Mouse (Mus musculus): ENCODE measurements around the gene Ildr1. TPM values are rescaled to one million over a fixed set of nuclear protein-coding genes. Genes with fewer than 3 reads are reported as not detected.

Gene Ildr1
- polyA plus RNA-seq, 1 experiment from 2014 or later, result 5.3 TPM

DNA sequence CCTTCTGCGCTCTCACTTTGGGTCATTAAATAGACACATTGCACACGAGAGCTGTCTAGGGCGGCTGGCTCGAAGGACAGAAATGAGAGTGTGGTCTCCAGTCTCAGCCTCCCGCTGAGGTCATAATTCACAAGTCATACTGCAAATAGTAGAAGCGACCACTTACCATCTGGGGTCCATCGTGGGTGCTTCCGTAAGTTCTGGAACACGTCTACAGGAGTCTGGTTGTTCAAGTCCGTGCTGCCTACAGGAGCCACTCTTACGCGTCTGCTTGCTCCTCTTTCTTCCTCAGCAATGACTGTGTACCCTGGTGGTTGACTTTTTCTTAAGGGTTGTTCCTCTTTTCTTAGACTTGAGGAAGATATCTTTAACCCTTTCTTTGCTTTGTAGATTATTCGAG, 28.0 kb upstream of the Ildr1 start, which contains the start of gene Cd86:
Gene Cd86 (minus strand): TSS at position 300 of the 400 bp plus-strand sequence.
- ATAC-seq (ENCODE audit: low read depth) (no peak), DNase-seq (ENCODE audit: low spot score) (no peak)
- Histone ChIP-seq H3K9ac (ENCODE audit: low read depth, low read length) (no peak within 1 kb of the TSS), H3K27me3 (replicated peaks; ENCODE audit: control insufficient read depth, insufficient read depth, low read length) (no peaks in the 10 kb centered on the region), H3K4me1 (ENCODE audit: control insufficient read depth, insufficient read depth, low read length) (no peaks in the 10 kb centered on the region), H3K9me3 (ENCODE audit: control insufficient read depth, low read length) (no peaks in the 10 kb centered on the region), H3K36me3 (ENCODE audit: control insufficient read depth, insufficient read depth, low read length) (no peaks in the 10 kb centered on the region), H3K27ac (replicated peaks; ENCODE audit: low read depth, low read length) (no peak within 1 kb of the TSS), H3K4me2 (ENCODE audit: low read depth, low read length) (no peak within 1 kb of the TSS), H3K4me3 (ENCODE audit: low read depth, low read length) (no peak within 1 kb of the TSS)
- 83% methylated on average over 13 of the region's 13 CpGs for WGBS

- Histone ChIP-seq H3K9ac (ENCODE audit: low read depth, low read length) (no peak overlapping the region), H3K4me3 (ENCODE audit: low read depth, low read length) (no peak overlapping the region), H3K27ac (replicated peaks; ENCODE audit: low read depth, low read length) (no peak overlapping the region), H3K4me1 (ENCODE audit: control insufficient read depth, insufficient read depth, low read length) (no peaks in the 10 kb centered on the region), H3K36me3 (ENCODE audit: control insufficient read depth, insufficient read depth, low read length) (no peaks in the 10 kb centered on the region), H3K9me3 (ENCODE audit: control insufficient read depth, low read length) (no peaks in the 10 kb centered on the region), H3K27me3 (replicated peaks; ENCODE audit: control insufficient read depth, insufficient read depth, low read length) (no peaks in the 10 kb centered on the region), H3K4me2 (ENCODE audit: low read depth, low read length) (no peak overlapping the region)
- DNase-seq (ENCODE audit: low spot score) (no peak), ATAC-seq (ENCODE audit: low read depth) (no peak)
- 87% methylated on average over 10 of the region's 10 CpGs for WGBS
Measured at GRCm38 (mm10) chr16:36666448-36667017, 27.2 kb upstream of the Ildr1 start.

DNA sequence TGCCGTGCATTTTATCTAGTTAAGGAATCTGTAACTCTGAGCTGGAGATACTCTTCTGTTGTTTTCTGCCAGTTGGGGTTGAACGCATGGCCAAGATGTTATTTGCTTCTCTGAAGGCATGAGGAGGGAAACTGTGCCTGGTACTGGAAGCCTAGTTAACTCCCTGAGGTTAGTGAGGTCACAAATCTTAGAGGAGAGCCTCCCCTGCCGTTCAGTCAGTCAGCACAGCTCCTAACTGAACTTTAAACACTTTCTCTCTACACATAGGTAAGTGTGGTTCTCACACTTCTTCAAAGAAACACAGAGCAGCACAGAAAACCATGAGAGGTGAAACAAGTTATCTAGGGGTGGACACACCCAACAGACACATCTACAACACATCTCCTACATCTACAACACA, 23.2 kb upstream of the Ildr1 start:
- Histone ChIP-seq H3K4me2 (ENCODE audit: low read depth, low read length) (no peak overlapping the region), H3K9ac (ENCODE audit: low read depth, low read length) (no peak overlapping the region)

GRCm38 (mm10) chr16:36673196-36673595, 20.6 kb upstream of the Ildr1 start:
- WGBS, result 78% methylated on average over 4 of the region's 4 CpGs
- no peak overlapping the region for H3K4me3 ChIP-seq (ENCODE audit: low read depth, low read length)
- no peaks in the 10 kb centered on the region for H3K27me3 ChIP-seq (replicated peaks; ENCODE audit: control insufficient read depth, insufficient read depth, low read length)
- H3K9me3 ChIP-seq (ENCODE audit: control insufficient read depth, low read length), result no peaks in the 10 kb centered on the region
- ATAC-seq (ENCODE audit: low read depth), result no peak
- no peaks in the 10 kb centered on the region for H3K36me3 ChIP-seq (ENCODE audit: control insufficient read depth, insufficient read depth, low read length)
- H3K4me2 ChIP-seq (ENCODE audit: low read depth, low read length), result no peak overlapping the region
- no peak overlapping the region for H3K9ac ChIP-seq (ENCODE audit: low read depth, low read length)
- DNase-seq (ENCODE audit: low spot score), result no peak
- H3K4me1 ChIP-seq (ENCODE audit: control insufficient read depth, insufficient read depth, low read length), result no peaks in the 10 kb centered on the region
- H3K27ac ChIP-seq (replicated peaks; ENCODE audit: low read depth, low read length), result no peak overlapping the region

More for the DNA sequence above, 23.2 kb upstream of the Ildr1 start:
- DNase-seq (ENCODE audit: low spot score), result no peak
- H3K27me3 ChIP-seq (replicated peaks; ENCODE audit: control insufficient read depth, insufficient read depth, low read length), result no peaks in the 10 kb centered on the region
- WGBS, result 85% methylated on average over 3 of the region's 3 CpGs
- ATAC-seq (ENCODE audit: low read depth), result no peak
- H3K9me3 ChIP-seq (ENCODE audit: control insufficient read depth, low read length), result no peaks in the 10 kb centered on the region
- H3K4me1 ChIP-seq (ENCODE audit: control insufficient read depth, insufficient read depth, low read length), result no peaks in the 10 kb centered on the region
- H3K4me3 ChIP-seq (ENCODE audit: low read depth, low read length), result no peak overlapping the region
- H3K36me3 ChIP-seq (ENCODE audit: control insufficient read depth, insufficient read depth, low read length), result no peaks in the 10 kb centered on the region
- H3K27ac ChIP-seq (replicated peaks; ENCODE audit: low read depth, low read length), result no peak overlapping the region

GRCm38 (mm10) chr16:36674457-36675204, 19.1 kb upstream of the Ildr1 start:
- Histone ChIP-seq H3K4me1 (ENCODE audit: control insufficient read depth, insufficient read depth, low read length) (no peaks in the 10 kb centered on the region), H3K4me2 (ENCODE audit: low read depth, low read length) (no peak overlapping the region), H3K9ac (ENCODE audit: low read depth, low read length) (no peak overlapping the region), H3K36me3 (ENCODE audit: control insufficient read depth, insufficient read depth, low read length) (no peaks in the 10 kb centered on the region), H3K4me3 (ENCODE audit: low read depth, low read length) (no peak overlapping the region), H3K27me3 (replicated peaks; ENCODE audit: control insufficient read depth, insufficient read depth, low read length) (no peaks in the 10 kb centered on the region), H3K9me3 (ENCODE audit: control insufficient read depth, low read length) (no peaks in the 10 kb centered on the region), H3K27ac (replicated peaks; ENCODE audit: low read depth, low read length) (no peak overlapping the region)
- DNase-seq (ENCODE audit: low spot score) (no peak), ATAC-seq (ENCODE audit: low read depth) (no peak)
- 72% methylated on average over 7 of the region's 7 CpGs for WGBS

DNA sequence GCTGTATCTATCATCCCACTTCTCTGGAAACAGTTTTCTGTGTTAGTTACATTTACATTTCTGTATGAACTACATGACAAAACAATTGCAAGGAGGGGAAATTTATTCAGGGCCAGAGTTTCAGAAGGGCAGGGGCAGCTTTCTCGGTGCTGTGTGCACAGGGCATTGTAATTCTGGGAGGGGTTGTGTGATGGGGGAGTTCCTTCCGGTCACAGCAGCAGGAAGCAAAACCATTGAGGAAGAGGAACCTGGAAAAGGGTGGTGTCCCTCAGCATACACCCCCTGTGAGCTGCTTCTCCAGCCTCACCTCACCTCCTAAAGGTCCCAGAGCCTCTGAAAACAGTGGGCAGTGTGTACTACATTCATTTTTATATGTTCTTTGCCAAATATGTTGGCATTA, 18.5 kb upstream of the Ildr1 start:
- Histone ChIP-seq H3K27ac (replicated peaks; ENCODE audit: low read depth, low read length) (no peak overlapping the region), H3K9ac (ENCODE audit: low read depth, low read length) (no peak overlapping the region), H3K4me3 (ENCODE audit: low read depth, low read length) (no peak overlapping the region), H3K27me3 (replicated peaks; ENCODE audit: control insufficient read depth, insufficient read depth, low read length) (no peaks in the 10 kb centered on the region), H3K9me3 (ENCODE audit: control insufficient read depth, low read length) (no peaks in the 10 kb centered on the region), H3K36me3 (ENCODE audit: control insufficient read depth, insufficient read depth, low read length) (no peaks in the 10 kb centered on the region), H3K4me1 (ENCODE audit: control insufficient read depth, insufficient read depth, low read length) (no peaks in the 10 kb centered on the region), H3K4me2 (ENCODE audit: low read depth, low read length) (no peak overlapping the region)
- 37% methylated on average over 2 of the region's 2 CpGs for WGBS
- ATAC-seq (ENCODE audit: low read depth) (no peak), DNase-seq (ENCODE audit: low spot score) (no peak)

GRCm38 (mm10) chr16:36675902-36676301, 17.9 kb upstream of the Ildr1 start:
- DNase-seq (ENCODE audit: low spot score) (no peak), ATAC-seq (ENCODE audit: low read depth) (no peak)
- Histone ChIP-seq H3K27me3 (replicated peaks; ENCODE audit: control insufficient read depth, insufficient read depth, low read length) (no peaks in the 10 kb centered on the region), H3K4me1 (ENCODE audit: control insufficient read depth, insufficient read depth, low read length) (no peaks in the 10 kb centered on the region), H3K9me3 (ENCODE audit: control insufficient read depth, low read length) (no peaks in the 10 kb centered on the region), H3K4me3 (ENCODE audit: low read depth, low read length) (no peak overlapping the region), H3K36me3 (ENCODE audit: control insufficient read depth, insufficient read depth, low read length) (no peaks in the 10 kb centered on the region), H3K4me2 (ENCODE audit: low read depth, low read length) (no peak overlapping the region), H3K27ac (replicated peaks; ENCODE audit: low read depth, low read length) (no peak overlapping the region), H3K9ac (ENCODE audit: low read depth, low read length) (no peak overlapping the region)
- WGBS, result 91% methylated on average over 2 of the region's 2 CpGs

DNA sequence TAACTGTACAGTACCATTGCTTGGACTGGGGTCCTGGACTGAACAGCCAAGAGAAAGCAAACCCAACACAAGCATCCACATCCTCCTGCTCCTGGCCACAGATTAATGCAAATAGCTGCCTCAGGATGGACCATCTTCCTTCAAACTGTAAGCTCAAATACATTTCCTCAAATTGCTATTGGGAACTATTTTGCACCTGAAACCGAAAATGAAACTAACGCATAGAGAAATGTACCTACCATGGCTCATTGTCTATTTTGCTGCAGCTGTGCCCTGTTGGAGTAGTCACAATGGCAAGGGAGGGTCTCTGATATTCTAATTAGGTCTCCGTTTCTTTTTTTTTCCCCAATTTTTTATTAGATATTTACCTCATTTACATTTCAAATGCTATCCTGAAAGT, 11.9 kb upstream of the Ildr1 start:
- WGBS, result 97% methylated on average over 3 of the region's 3 CpGs
- Histone ChIP-seq H3K4me2 (ENCODE audit: low read depth, low read length) (no peak overlapping the region), H3K27me3 (replicated peaks; ENCODE audit: control insufficient read depth, insufficient read depth, low read length) (no peaks in the 10 kb centered on the region), H3K4me1 (ENCODE audit: control insufficient read depth, insufficient read depth, low read length) (no peaks in the 10 kb centered on the region), H3K4me3 (ENCODE audit: low read depth, low read length) (no peak overlapping the region), H3K36me3 (ENCODE audit: control insufficient read depth, insufficient read depth, low read length) (no peaks in the 10 kb centered on the region), H3K27ac (replicated peaks; ENCODE audit: low read depth, low read length) (no peak overlapping the region), H3K9me3 (ENCODE audit: control insufficient read depth, low read length) (no peaks in the 10 kb centered on the region), H3K9ac (ENCODE audit: low read depth, low read length) (no peak overlapping the region)
- no peak for DNase-seq (ENCODE audit: low spot score)
- ATAC-seq (ENCODE audit: low read depth), result no peak
